Mouse (Mus musculus) cerebellum, adult 2 months (tissue): Measurements from ENCODE around the gene Zim1. TPM values are rescaled to one million over a fixed set of nuclear protein-coding genes. Genes with fewer than 3 reads are reported as not detected.
A peak's percentile ranks its signal among the peaks of the same experiment; 100 is the strongest.

Experiments
- DNase-seq, 2 experiments: peaks; one replicate each; pipeline ENCODE4 v3.0.0; 2021
- H3K27ac ChIP-seq: fragments of 200-500 bp; 2 replicates; pipeline ENCODE4 v1.5.1; 2012; ENCODE audit warnings: low read length, control low read depth, inconsistent platforms; ENCODE audit not compliant: insufficient read depth
- H3K27me3 ChIP-seq: fragments of 200-500 bp; 2 replicates; pipeline ENCODE4 v1.6.1; 2012; ENCODE audit warnings: inconsistent platforms, mild to moderate bottlenecking, low read length, moderate library complexity; ENCODE audit not compliant: control insufficient read depth, insufficient read depth
- H3K4me1 ChIP-seq: fragments of 200-500 bp; 2 replicates; pipeline ENCODE4 v1.6.1; 2011; ENCODE audit warnings: low read length; ENCODE audit not compliant: control insufficient read depth, insufficient read depth
- H3K4me3 ChIP-seq: fragments of 200-500 bp; replicated peaks from 2 replicates; pipeline ENCODE3; 2011; ENCODE audit warnings: mild to moderate bottlenecking, low read depth, low read length, control low read depth; ENCODE audit not compliant: insufficient read depth
- CTCF ChIP-seq: fragments of 200-500 bp; IDR thresholded peaks from 2 replicates; pipeline ENCODE4 v1.5.1; 2011; ENCODE audit warnings: low read depth, mild to moderate bottlenecking, control low read depth, low read length, moderate library complexity, borderline replicate concordance; ENCODE audit not compliant: insufficient read depth
- POLR2A ChIP-seq: fragments of 200-500 bp; IDR thresholded peaks from 2 replicates; pipeline ENCODE4 v1.6.1; 2011; ENCODE audit warnings: low read length, control low read depth, borderline replicate concordance; ENCODE audit not compliant: insufficient read depth
- WGBS: fragments of 180-500 bp; shearing (Covaris S2); methylation state at CpG from one replicate; pipeline ENCODE4 v1.1.7; 2018; 5-methylcytosine and 5-hydroxymethylcytosine counted together
- polyA plus RNA-seq: library from polyadenylated mRNA; depleted of rRNA; stranded (reverse); fragments of >200 nt; gene quantifications from 2 replicates; pipeline ENCODE4 v1.2.3, GENCODE M21; 2012

Gene Zim1
- polyA plus RNA-seq, 1 experiment = 5.6 TPM

- peak; percentile 95 to 98 for DNase-seq
These were observed 33.0 kb upstream of the Zim1 start for GRCm38 (mm10) chr7:6729061-6729817.

GRCm38 (mm10) chr7:6728263-6728931, 32.1 kb upstream of the Zim1 start:
- 46% methylated on average over 19 of the region's 19 CpGs for WGBS
- H3K4me1 ChIP-seq = no peaks in the 10 kb centered on the region

More at GRCm38 (mm10) chr7:6729061-6729817, 33.0 kb upstream of the Zim1 start:
- Histone ChIP-seq H3K27me3 (no peaks in the 10 kb centered on the region), H3K4me3 (peak overlapping the region; percentile 89), H3K27ac (peak overlapping the region; percentile 94), H3K4me1 (no peaks in the 10 kb centered on the region)
- TF ChIP-seq POLR2A (peak; percentile 69; the same call in 1 of the 2 replicates), CTCF (no peak)
- WGBS = 44% methylated on average over 37 of the region's 37 CpGs

GRCm38 (mm10) chr7:6727351-6728121, 31.3 kb upstream of the Zim1 start:
- H3K27me3 ChIP-seq = no peaks in the 10 kb centered on the region
- H3K4me3 ChIP-seq = peak overlapping the region; percentile 71
- no peaks in the 10 kb centered on the region; the same call in 1 of the 2 replicates for H3K4me1 ChIP-seq
- peak; percentile 87 to 94 for DNase-seq
- TF ChIP-seq POLR2A = peak; percentile 21; the same call in 1 of the 2 replicates
- TF ChIP-seq CTCF = peak; percentile 49; the same call in 1 of the 2 replicates
- peak overlapping the region; percentile 82 for H3K27ac ChIP-seq
- 49% methylated on average over 19 of the region's 19 CpGs for WGBS

More at GRCm38 (mm10) chr7:6728263-6728931, 32.1 kb upstream of the Zim1 start:
- H3K27ac ChIP-seq = peak overlapping the region; percentile 82
- peak; percentile 92 to 97 for DNase-seq
- TF ChIP-seq POLR2A (no peak), CTCF (no peak)
- H3K27me3 ChIP-seq = no peaks in the 10 kb centered on the region
- peak overlapping the region; percentile 71 for H3K4me3 ChIP-seq

- TF ChIP-seq CTCF = no peak
- no peak for TF ChIP-seq POLR2A
- 94% methylated on average over 15 of the region's 15 CpGs for WGBS
- Histone ChIP-seq H3K4me1 (no peaks in the 10 kb centered on the region), H3K4me3 (no peak overlapping the region), H3K27ac (no peak overlapping the region), H3K27me3 (no peaks in the 10 kb centered on the region)
- DNase-seq = no peak
These were observed 13.1 kb upstream of the Zim1 start for GRCm38 (mm10) chr7:6709396-6709795.

- Histone ChIP-seq H3K27ac (no peak overlapping the region), H3K27me3 (no peaks in the 10 kb centered on the region), H3K4me3 (no peak overlapping the region), H3K4me1 (no peaks in the 10 kb centered on the region)
- 87% methylated on average over 17 of the region's 17 CpGs for WGBS
- TF ChIP-seq CTCF (no peak), POLR2A (no peak)
- no peak for DNase-seq
These were observed 12.4 kb upstream of the Zim1 start for GRCm38 (mm10) chr7:6708451-6709180.

- H3K27me3 ChIP-seq = no peaks in the 10 kb centered on the region
- no peak for DNase-seq
- 55% methylated on average over 23 of the region's 23 CpGs for WGBS
- TF ChIP-seq CTCF (no peak), POLR2A (no peak)
- H3K4me3 ChIP-seq = no peak overlapping the region
- no peaks in the 10 kb centered on the region for H3K4me1 ChIP-seq
- no peak overlapping the region for H3K27ac ChIP-seq
These were observed 11.3 kb upstream of the Zim1 start for GRCm38 (mm10) chr7:6707416-6708015.

- 39% methylated on average over 3 of the region's 3 CpGs for WGBS
- H3K27me3 ChIP-seq = no peaks in the 10 kb centered on the region; the same call in 1 of the 2 replicates
- no peak overlapping the region for H3K27ac ChIP-seq
- DNase-seq = no peak
- no peak overlapping the region for H3K4me3 ChIP-seq
- H3K4me1 ChIP-seq = no peaks in the 10 kb centered on the region
- TF ChIP-seq CTCF (no peak), POLR2A (no peak)
These were observed 3.0 kb upstream of the Zim1 start for GRCm38 (mm10) chr7:6699230-6699629.
